Mouse (Mus musculus) granulocyte monocyte progenitor cell, adult 5-6 weeks (primary cell): ENCODE measurements around the gene Pald1. TPM values are rescaled to one million over a fixed set of nuclear protein-coding genes. Genes with fewer than 3 reads are reported as not detected.

Source experiments
- ATAC-seq: replicated peaks from 2 replicates; pipeline ENCODE4 v1.8.0; 2016; ENCODE audit warnings: mild to moderate bottlenecking, moderate TSS enrichment, inconsistent platforms; ENCODE audit not compliant: poor library complexity, severe bottlenecking
- total RNA-seq, 2 experiments: library from RNA; stranded (forward) in 1 of 2; stranded (reverse) in 1 of 2; fragments of 200-712, 200-1000 nt in 1 of 2; fragments of >200 nt in 1 of 2; fragmentation: Nextera tagmentation in 1 of 2; gene quantifications; 2 replicates each; pipeline ENCODE4 v1.2.3; 2014 to 2017

Pald1 gene
- total RNA-seq, 2 experiments from 2014 or later: not detected

GRCm38 (mm10) chr10:61405958-61406357, 22.6 kb upstream of the Pald1 start:
- ATAC-seq: no peak

- ATAC-seq: no peak
Observed at GRCm38 (mm10) chr10:61402911-61403310, 19.6 kb upstream of the Pald1 start.

GRCm38 (mm10) chr10:61402480-61402879, 19.1 kb upstream of the Pald1 start:
- no peak for ATAC-seq

GRCm38 (mm10) chr10:61400407-61400806, 17.1 kb upstream of the Pald1 start:
- ATAC-seq: no peak

- peak; percentile 84 for ATAC-seq
Observed at GRCm38 (mm10) chr10:61399156-61399734, 15.9 kb upstream of the Pald1 start.

GRCm38 (mm10) chr10:61398125-61398524, 14.8 kb upstream of the Pald1 start:
- ATAC-seq: no peak

GRCm38 (mm10) chr10:61394476-61395136, 11.3 kb upstream of the Pald1 start:
- peak; percentile 87 for ATAC-seq

- ATAC-seq: no peak
Observed at GRCm38 (mm10) chr10:61392584-61392983, 9.3 kb upstream of the Pald1 start.

- ATAC-seq: no peak
Observed at GRCm38 (mm10) chr10:61390148-61390547, 6.8 kb upstream of the Pald1 start.

GRCm38 (mm10) chr10:61389020-61389419, 5.7 kb upstream of the Pald1 start:
- no peak for ATAC-seq

GRCm38 (mm10) chr10:61386284-61386683, 3.0 kb upstream of the Pald1 start:
- no peak for ATAC-seq

- no peak for ATAC-seq
Observed at GRCm38 (mm10) chr10:61385174-61385573, 1.8 kb upstream of the Pald1 start.

- ATAC-seq: peak; percentile 57
Observed at GRCm38 (mm10) chr10:61383715-61384047, 351 bp upstream of the Pald1 start.

- ATAC-seq: peak; percentile 10; the same call in 1 of the 2 replicates
Observed at GRCm38 (mm10) chr10:61382281-61382731, 1.0 kb downstream of the Pald1 start.

- peak; percentile 62 for ATAC-seq
Observed at GRCm38 (mm10) chr10:61381823-61382222, 1.5 kb downstream of the Pald1 start.

- no peak for ATAC-seq
Observed at GRCm38 (mm10) chr10:61380186-61380585, 3.1 kb downstream of the Pald1 start.

- ATAC-seq: no peak
Observed at GRCm38 (mm10) chr10:61379340-61380040, 3.8 kb downstream of the Pald1 start.

- ATAC-seq: no peak
Observed at GRCm38 (mm10) chr10:61378698-61379097, 4.6 kb downstream of the Pald1 start.

- no peak for ATAC-seq
Observed at GRCm38 (mm10) chr10:61378050-61378449, 5.3 kb downstream of the Pald1 start.

GRCm38 (mm10) chr10:61374771-61375481, 8.4 kb downstream of the Pald1 start:
- ATAC-seq: peak; percentile 89

GRCm38 (mm10) chr10:61374076-61374475, 9.3 kb downstream of the Pald1 start:
- ATAC-seq: peak; percentile 70
